Mouse (Mus musculus) large intestine, adult 2 months (tissue): ENCODE results near the gene Adam26b. TPM values are rescaled to one million over a fixed set of nuclear protein-coding genes. Genes with fewer than 3 reads are reported as not detected.
"Not testable (repeated sequence)": the region's sequence is repeated elsewhere in the genome, so short reads cannot be mapped to it uniquely, and the experiment has no call there.

ENCODE experiments used
- DNase-seq: peaks from one replicate; pipeline ENCODE4 v3.0.0-alpha.2; 2012; ENCODE audit warnings: low read depth, low spot score
- WGBS: fragments of 180-500 bp; shearing (Covaris S2); methylation state at CpG from one replicate; pipeline ENCODE4 v1.1.7; 2018; 5-methylcytosine and 5-hydroxymethylcytosine counted together
- polyA plus RNA-seq: library from polyadenylated mRNA; depleted of rRNA; stranded (reverse); fragments of >200 nt; gene quantifications from 2 replicates; pipeline ENCODE4 v1.2.3, GENCODE M21; 2012; rRNA removed

Gene Adam26b
- polyA plus RNA-seq: not detected in 2 replicates

GRCm38 (mm10) chr8:43528006-43528405 is at the start of gene Adam26b:
Gene Adam26b (minus strand): TSS chr8:43528106.
- not testable (repeated sequence) for DNase-seq

GRCm38 (mm10) chr8:43576607-43577006 is 48.7 kb upstream of the Adam26b start, which contains the start of gene Adam26a:
Gene Adam26a (minus strand): TSS chr8:43576707.
- 91% methylated on average over 2 of the region's 2 CpGs for WGBS
- not testable (repeated sequence) for DNase-seq

Other genes starting within 250 kb of the Adam26b start
- gene Zfp42, start 221.1 kb downstream of the Adam26b start, polyA plus RNA-seq: not detected in 2 replicates
- gene Adam26a, start 48.6 kb upstream of the Adam26b start, polyA plus RNA-seq: not detected in 2 replicates
- not detected in 2 replicates for gene Gm5346, start 99.2 kb upstream of the Adam26b start, polyA plus RNA-seq
- gene Adam34, start 181.9 kb upstream of the Adam26b start, polyA plus RNA-seq: not detected in 2 replicates